Mouse (Mus musculus) spleen, adult 2 months (tissue): ENCODE data around the gene Polk. TPM values are rescaled to one million over a fixed set of nuclear protein-coding genes. Genes with fewer than 3 reads are reported as not detected.

Experiments
- DNase-seq, 2 experiments: peaks; one replicate each; pipeline versions ENCODE4 v3.0.0 to v3.0.0-alpha.2; 2012 to 2021; ENCODE audit warnings: low spot score in 2 of 2, low read depth in 1 of 2
- H3K27ac ChIP-seq: fragments of 200-500 bp; 2 replicates; pipeline ENCODE4 v1.5.1; 2012; ENCODE audit warnings: low read length, inconsistent platforms; ENCODE audit not compliant: insufficient read depth
- H3K27me3 ChIP-seq: fragments of 200-500 bp; 2 replicates; pipeline ENCODE4 v1.6.1; 2012; ENCODE audit warnings: mild to moderate bottlenecking, moderate library complexity, low read length, inconsistent platforms; ENCODE audit not compliant: control insufficient read depth, insufficient read depth
- H3K36me3 ChIP-seq: fragments of 200-500 bp; 2 replicates; pipeline ENCODE4 v1.6.1; 2012; ENCODE audit warnings: mild to moderate bottlenecking, low read length, inconsistent platforms; ENCODE audit not compliant: control insufficient read depth, insufficient read depth
- H3K4me1 ChIP-seq: fragments of 200-500 bp; 2 replicates; pipeline ENCODE4 v1.6.1; 2011; ENCODE audit warnings: inconsistent platforms; ENCODE audit not compliant: control insufficient read depth, insufficient read depth, insufficient read length
- H3K4me3 ChIP-seq: fragments of 200-500 bp; 2 replicates; pipeline ENCODE4 v1.5.1; 2011; ENCODE audit warnings: mild to moderate bottlenecking, inconsistent platforms; ENCODE audit not compliant: insufficient read depth, insufficient read length; ENCODE audit errors: extremely low read depth
- CTCF ChIP-seq: fragments of 200-500 bp; IDR thresholded peaks from 2 replicates; pipeline ENCODE4 v1.5.1; 2011; ENCODE audit warnings: mild to moderate bottlenecking, inconsistent platforms; ENCODE audit not compliant: insufficient read depth, insufficient read length, insufficient replicate concordance; ENCODE audit errors: extremely low read depth
- POLR2A ChIP-seq: fragments of 200-500 bp; IDR thresholded peaks from 2 replicates; pipeline ENCODE4 v1.6.1; 2011; ENCODE audit warnings: low read depth, low read length, inconsistent platforms
- WGBS: fragments of 180-500 bp; shearing (Covaris S2); methylation state at CpG from one replicate; pipeline ENCODE4 v1.1.7; 2018; 5-methylcytosine and 5-hydroxymethylcytosine counted together
- polyA plus RNA-seq: library from polyadenylated mRNA; depleted of rRNA; stranded (reverse); fragments of >200 nt; gene quantifications from 2 replicates; pipeline ENCODE4 v1.2.3, GENCODE M21; 2012

Gene Polk
- polyA plus RNA-seq, 1 experiment, result 0.97 TPM

GRCm38 (mm10) chr13:96477226-96477625 is 65.2 kb downstream of the Polk start:
- Histone ChIP-seq H3K27me3 (no peaks in the 10 kb centered on the region), H3K36me3 (peaks cover under 1% of the 10 kb centered on the region; the same call in 1 of the 2 replicates), H3K4me3 (no peak overlapping the region), H3K27ac (no peak overlapping the region), H3K4me1 (no peaks in the 10 kb centered on the region)
- 94% methylated on average over 4 of the region's 4 CpGs for WGBS
- TF ChIP-seq CTCF, result no peak
- TF ChIP-seq POLR2A, result no peak
- DNase-seq, result no peak

- 91% methylated on average over 14 of the region's 14 CpGs for WGBS
- no peak within 1 kb of the TSS for H3K4me3 ChIP-seq
- no peaks in the 10 kb centered on the region for H3K27me3 ChIP-seq
- TF ChIP-seq POLR2A, result no peak
- TF ChIP-seq CTCF, result no peak
- no peak for DNase-seq
- H3K36me3 ChIP-seq, result no peaks in the 10 kb centered on the region
- no peak within 1 kb of the TSS for H3K27ac ChIP-seq
- no peaks in the 10 kb centered on the region for H3K4me1 ChIP-seq
Observed at GRCm38 (mm10) chr13:96470957-96471356, 71.4 kb downstream of the Polk start, which contains the start of gene Ankdd1b. Ankdd1b (minus strand) TSS chr13:96471198.

GRCm38 (mm10) chr13:96470556-96470955 is 71.8 kb downstream of the Polk start:
- no peak for DNase-seq
- Histone ChIP-seq H3K4me1 (no peaks in the 10 kb centered on the region), H3K4me3 (no peak overlapping the region), H3K36me3 (no peaks in the 10 kb centered on the region), H3K27me3 (no peaks in the 10 kb centered on the region), H3K27ac (no peak overlapping the region)
- TF ChIP-seq CTCF, result no peak
- no peak for TF ChIP-seq POLR2A
- 86% methylated on average over 6 of the region's 6 CpGs for WGBS

- H3K27me3 ChIP-seq, result no peaks in the 10 kb centered on the region
- WGBS, result 91% methylated on average over 5 of the region's 5 CpGs
- no peaks in the 10 kb centered on the region for H3K36me3 ChIP-seq
- TF ChIP-seq CTCF (no peak), POLR2A (no peak)
- H3K4me1 ChIP-seq, result no peaks in the 10 kb centered on the region
- no peak for DNase-seq
- H3K27ac ChIP-seq, result no peak overlapping the region
- no peak overlapping the region for H3K4me3 ChIP-seq
Observed at GRCm38 (mm10) chr13:96468678-96469077, 73.7 kb downstream of the Polk start.

GRCm38 (mm10) chr13:96465315-96465714 is 77.1 kb downstream of the Polk start:
- WGBS, result 84% methylated on average over 5 of the region's 5 CpGs
- no peaks in the 10 kb centered on the region for H3K4me1 ChIP-seq
- no peaks in the 10 kb centered on the region for H3K36me3 ChIP-seq
- TF ChIP-seq POLR2A (no peak), CTCF (no peak)
- H3K4me3 ChIP-seq, result no peak overlapping the region
- H3K27ac ChIP-seq, result no peak overlapping the region
- no peak for DNase-seq
- H3K27me3 ChIP-seq, result no peaks in the 10 kb centered on the region

GRCm38 (mm10) chr13:96462644-96463043 is 79.7 kb downstream of the Polk start:
- no peak overlapping the region for H3K27ac ChIP-seq
- DNase-seq, result no peak
- no peaks in the 10 kb centered on the region for H3K36me3 ChIP-seq
- H3K4me1 ChIP-seq, result no peaks in the 10 kb centered on the region
- H3K4me3 ChIP-seq, result no peak overlapping the region
- 85% methylated on average over 1 of the region's 1 CpGs for WGBS
- H3K27me3 ChIP-seq, result no peaks in the 10 kb centered on the region
- TF ChIP-seq CTCF, result no peak
- TF ChIP-seq POLR2A, result no peak

- no peak overlapping the region for H3K27ac ChIP-seq
- no peaks in the 10 kb centered on the region for H3K27me3 ChIP-seq
- no peaks in the 10 kb centered on the region for H3K4me1 ChIP-seq
- no peak for DNase-seq
- H3K4me3 ChIP-seq, result no peak overlapping the region
- WGBS, result 87% methylated on average over 4 of the region's 4 CpGs
- TF ChIP-seq POLR2A (no peak), CTCF (no peak)
- no peaks in the 10 kb centered on the region for H3K36me3 ChIP-seq
Observed at GRCm38 (mm10) chr13:96458606-96459005, 83.8 kb downstream of the Polk start.
